Mouse (Mus musculus) testis, postnatal 10 days (tissue): ENCODE measurements around the gene Cyth1.

Experiments used
- DNase-seq: peaks from one replicate; pipeline ENCODE4 v3.0.0; 2021; ENCODE audit warnings: low spot score

Gene Cyth1

DNA sequence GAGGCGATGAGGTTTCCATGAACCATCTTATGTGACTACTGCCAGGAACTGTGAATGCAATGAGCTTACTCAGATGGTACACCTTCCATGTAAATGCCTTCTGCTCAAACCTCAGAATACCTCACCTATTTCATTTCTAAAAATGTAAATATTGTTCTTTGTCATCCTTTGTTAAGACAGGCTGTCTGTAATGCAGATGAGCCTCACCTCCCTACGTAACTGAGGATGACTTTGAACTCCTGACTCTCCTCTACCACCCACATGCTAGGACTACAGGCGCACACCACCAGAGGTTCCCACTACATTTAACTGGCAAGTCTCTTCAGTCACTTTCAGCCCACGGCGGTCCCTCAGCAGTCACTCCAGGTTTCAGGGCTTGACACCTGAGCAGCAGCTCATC, 25.5 kb downstream of the Cyth1 start:
- DNase-seq, result no peak

DNA sequence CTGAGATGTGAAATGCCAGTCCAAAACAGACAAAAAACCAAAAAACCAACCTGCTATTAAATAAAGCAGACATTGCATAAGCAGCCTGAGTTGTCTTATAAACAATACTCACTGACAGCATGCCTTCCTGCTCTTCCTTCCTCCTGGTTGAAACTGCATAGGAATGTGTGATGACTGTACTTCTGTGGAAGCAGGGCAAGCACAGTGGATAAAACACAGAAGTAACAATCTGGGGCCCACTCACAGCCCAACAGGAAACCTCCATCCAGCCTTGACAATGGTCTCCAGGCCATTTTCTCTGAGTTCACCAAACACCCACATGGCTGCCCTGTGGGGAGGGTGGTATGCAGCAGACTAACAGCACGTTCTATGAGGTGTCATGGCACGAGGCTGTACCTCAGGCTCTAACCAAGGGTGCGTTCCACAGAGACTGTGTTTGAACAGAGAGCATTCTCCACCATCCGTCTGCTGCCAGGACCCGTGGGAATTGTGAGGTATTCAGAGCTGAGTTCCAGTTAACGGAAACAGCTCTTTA, 26.0 kb downstream of the Cyth1 start:
- no peak for DNase-seq

DNA sequence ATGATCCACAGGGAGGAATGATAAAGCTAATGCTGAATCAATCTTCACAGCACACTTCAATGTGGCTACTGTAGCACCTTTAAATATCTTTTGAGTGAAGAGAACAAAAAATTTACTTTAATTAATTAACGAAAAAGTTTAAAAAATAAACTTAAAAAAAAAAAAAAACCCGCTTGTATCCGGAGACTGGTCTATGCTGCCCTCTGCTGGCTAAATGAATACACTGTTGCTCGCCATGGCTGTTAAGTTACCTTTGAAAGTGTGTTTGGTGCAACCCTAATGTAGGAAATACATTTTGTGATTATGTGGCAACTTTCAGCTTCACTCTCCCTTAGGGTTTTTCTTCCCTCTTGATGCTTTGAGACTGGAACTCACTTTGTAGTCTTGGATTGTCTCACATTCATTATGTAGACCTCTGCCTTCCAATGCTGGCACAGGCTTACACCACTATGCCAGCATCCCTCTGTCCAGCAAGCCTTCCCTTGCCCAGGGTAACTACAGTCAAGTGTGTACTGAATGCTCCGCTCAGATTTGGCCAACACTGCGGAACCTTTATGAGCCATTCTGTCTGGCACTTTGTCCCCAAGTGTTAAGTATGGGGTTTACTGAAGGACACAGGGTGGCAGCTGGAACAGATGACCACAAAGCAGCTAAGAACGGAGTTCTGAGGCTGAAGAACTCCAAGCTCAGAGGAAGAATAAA, 27.7 kb downstream of the Cyth1 start:
- DNase-seq, result peak; percentile 74

- DNase-seq, result no peak
Observed at GRCm38 (mm10) chr11:118219066-118219465, 29.3 kb downstream of the Cyth1 start.

- DNase-seq, result no peak
Observed at GRCm38 (mm10) chr11:118216468-118216867, 31.9 kb downstream of the Cyth1 start.

DNA sequence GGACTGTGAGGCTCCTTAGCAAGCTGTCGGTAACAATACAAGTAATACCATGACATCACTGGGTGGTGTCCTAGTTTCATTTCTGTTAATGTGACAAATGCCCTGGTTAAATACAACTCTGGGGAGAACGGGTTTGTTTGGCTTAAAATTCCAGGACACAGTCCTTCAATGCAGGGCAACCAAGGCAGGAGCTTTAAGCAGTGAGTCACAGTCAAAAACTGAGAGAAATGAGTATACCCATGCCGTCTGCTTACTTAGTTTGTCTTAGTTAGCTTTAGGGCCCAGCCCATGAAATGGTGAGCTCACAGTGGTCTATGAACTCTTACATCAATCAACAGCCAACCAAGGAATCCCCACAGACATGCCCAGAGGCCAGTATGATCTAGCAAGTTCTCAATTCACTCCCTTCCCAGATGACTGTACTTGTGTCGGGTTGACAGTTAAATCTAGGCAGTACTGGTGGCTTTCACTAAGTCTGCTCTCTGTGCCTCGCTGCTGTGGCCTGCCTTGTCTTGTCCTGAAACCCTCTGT, 32.4 kb downstream of the Cyth1 start:
- no peak for DNase-seq

DNA sequence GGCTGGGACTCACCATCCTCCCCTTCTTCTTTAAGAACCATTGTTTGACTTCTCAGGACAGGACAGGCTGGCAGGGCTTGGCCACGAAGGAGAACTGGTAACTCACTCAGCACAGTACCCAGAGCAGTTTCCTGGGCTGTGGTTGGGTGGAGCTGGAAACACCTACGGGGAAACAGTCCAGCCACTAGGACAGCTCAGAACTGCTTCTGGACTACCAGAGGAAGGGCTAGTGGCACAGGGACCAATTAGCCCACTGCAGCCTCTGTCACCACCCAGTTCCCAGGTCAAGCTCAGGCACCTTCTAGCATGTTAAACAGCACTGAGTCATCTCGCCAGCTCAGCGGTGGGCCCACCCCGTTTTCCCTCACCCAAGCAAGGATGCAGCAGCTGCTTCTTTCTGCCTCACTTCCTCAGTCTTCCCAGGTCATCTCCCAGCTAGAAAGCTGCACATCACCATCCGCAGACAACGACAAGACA, 35.7 kb downstream of the Cyth1 start:
- no peak for DNase-seq

- DNase-seq, result no peak
Observed at GRCm38 (mm10) chr11:118211749-118212635, 36.4 kb downstream of the Cyth1 start.

- no peak for DNase-seq
Observed at GRCm38 (mm10) chr11:118210962-118211361, 37.4 kb downstream of the Cyth1 start.

- no peak for DNase-seq
Observed at GRCm38 (mm10) chr11:118210116-118210515, 38.3 kb downstream of the Cyth1 start.

- DNase-seq, result no peak
Observed at GRCm38 (mm10) chr11:118209376-118209775, 39.0 kb downstream of the Cyth1 start.

- no peak for DNase-seq
Observed at GRCm38 (mm10) chr11:118208672-118209272, 39.6 kb downstream of the Cyth1 start.

DNA sequence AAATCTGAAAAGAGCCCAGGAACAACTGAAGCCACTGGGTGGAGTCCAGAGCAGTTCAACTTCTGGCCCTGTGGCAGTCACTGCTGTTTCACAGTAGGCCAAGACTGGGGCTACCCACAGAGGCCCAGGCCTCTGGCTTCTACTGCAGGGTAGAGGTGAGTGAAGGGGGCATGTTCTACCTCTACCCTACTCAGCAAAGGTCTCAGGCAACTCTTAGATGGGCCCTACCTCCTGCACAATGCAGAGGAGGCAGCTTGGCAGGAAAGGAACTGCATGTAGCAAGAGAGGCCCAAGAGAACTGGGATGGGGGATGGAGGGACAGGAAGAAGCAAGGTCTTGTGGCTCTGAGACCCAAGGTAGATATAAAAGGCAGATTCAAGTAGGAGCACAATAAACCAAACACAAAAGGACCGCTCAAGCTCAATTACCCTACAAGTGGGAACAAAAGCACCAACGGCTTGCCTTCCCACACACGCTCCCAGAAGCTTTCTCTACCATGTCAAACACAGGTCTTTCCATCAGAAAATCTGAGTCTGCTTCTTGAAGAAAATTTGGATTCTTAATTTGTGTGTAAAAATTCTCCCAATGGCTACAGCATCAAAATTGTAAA, 40.9 kb downstream of the Cyth1 start:
- DNase-seq, result no peak

DNA sequence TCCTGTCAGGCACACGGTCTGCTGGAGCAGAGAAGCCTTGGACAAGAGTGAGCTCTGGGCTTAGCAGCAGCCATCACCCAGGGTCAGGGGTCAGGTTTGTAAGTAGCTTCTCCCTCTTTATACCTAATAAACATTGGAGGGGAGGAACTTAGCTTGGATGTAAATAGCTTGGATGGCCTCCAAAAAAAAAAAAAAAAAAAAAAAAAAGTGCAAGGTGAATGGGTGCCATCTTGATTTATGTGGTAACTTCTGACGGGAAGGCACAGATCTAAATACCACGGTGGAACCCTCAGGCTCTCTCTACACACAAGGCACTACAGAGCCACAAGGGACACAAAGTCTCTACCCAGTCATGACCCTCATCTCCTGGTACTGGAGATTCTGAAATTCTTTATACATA, 42.1 kb downstream of the Cyth1 start:
- DNase-seq, result no peak

- DNase-seq, result no peak
Observed at GRCm38 (mm10) chr11:118203469-118203868, 44.9 kb downstream of the Cyth1 start.

GRCm38 (mm10) chr11:118202410-118203233, 45.8 kb downstream of the Cyth1 start:
- DNase-seq, result peak; percentile 66

GRCm38 (mm10) chr11:118201833-118202409, 46.5 kb downstream of the Cyth1 start:
- no peak for DNase-seq

- no peak for DNase-seq
Observed at GRCm38 (mm10) chr11:118200834-118201830, 47.3 kb downstream of the Cyth1 start.

DNA sequence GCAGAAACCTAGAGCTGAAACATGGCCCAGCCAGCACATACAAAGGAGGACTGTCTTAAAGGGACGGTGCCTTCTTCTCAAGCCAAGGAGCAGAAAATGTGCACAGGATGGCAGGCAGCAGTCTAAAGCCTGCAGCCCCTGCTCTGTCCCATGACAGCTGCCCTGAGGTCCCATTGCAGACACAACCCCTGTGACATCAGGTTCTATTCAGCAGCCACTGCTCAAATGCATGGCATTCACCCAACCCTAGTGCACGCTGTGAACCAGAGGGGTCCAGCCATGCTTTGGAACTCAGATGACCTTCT, 50.1 kb downstream of the Cyth1 start:
- DNase-seq, result no peak
